Mouse (Mus musculus) bone marrow, adult 2 months (tissue): ENCODE results near the gene Mst1.

ENCODE experiments used
- CTCF ChIP-seq: fragments of 200-500 bp; IDR thresholded peaks from 2 replicates; pipeline ENCODE4 v1.5.1; 2011; ENCODE audit warnings: low read length, control low read depth; ENCODE audit not compliant: control insufficient read depth, insufficient read depth
- POLR2A ChIP-seq: fragments of 200-500 bp; IDR thresholded peaks from 2 replicates; pipeline ENCODE4 v1.6.1; 2011; ENCODE audit warnings: low read depth, mild to moderate bottlenecking, control low read depth, low read length, borderline replicate concordance; ENCODE audit not compliant: control insufficient read depth

- TF ChIP-seq POLR2A: no peak
- TF ChIP-seq CTCF: no peak
Measured at GRCm38 (mm10) chr9:108055061-108055460, 25.2 kb upstream of the Mst1 start.
